Mouse (Mus musculus) embryonic fibroblast, embryonic 13.5 days (primary cell): Measurements from ENCODE around the gene Ier2.

Source experiments
- CTCF ChIP-seq: IDR thresholded peaks from 2 replicates; pipeline ENCODE4 v1.5.1; 2011; ENCODE audit warnings: mild to moderate bottlenecking, control low read depth, low read length, moderate library complexity, borderline replicate concordance; ENCODE audit not compliant: insufficient read depth
- POLR2A ChIP-seq: IDR thresholded peaks from 2 replicates; pipeline ENCODE4 v1.6.1; 2011; ENCODE audit warnings: low read depth, mild to moderate bottlenecking, control low read depth, low read length, moderate library complexity

- TF ChIP-seq CTCF, result no peak
- peak; percentile 54 for TF ChIP-seq POLR2A
These were observed 25.1 kb upstream of the Ier2 start, which contains the start of gene Nacc1 for GRCm38 (mm10) chr8:84687705-84688100.
